Mouse (Mus musculus) heart, embryonic 10.5 days (tissue): Measurements from ENCODE around the gene Vmn2r-ps159. TPM values are rescaled to one million over a fixed set of nuclear protein-coding genes. Genes with fewer than 3 reads are reported as not detected.
"Not testable (repeated sequence)": the region's sequence is repeated elsewhere in the genome, so short reads cannot be mapped to it uniquely, and the experiment has no call there.

ENCODE experiments used
- DNase-seq: peaks from one replicate; pipeline ENCODE4 v3.0.0-alpha.2; 2017; ENCODE audit warnings: low spot score
- H3K27ac ChIP-seq: fragments of 300-500 bp; sonication (generic); 2 replicates; pipeline ENCODE4 v1.5.1; 2016; ENCODE audit warnings: mild to moderate bottlenecking
- H3K27me3 ChIP-seq: fragments of 300-500 bp; sonication (generic); 2 replicates; pipeline ENCODE4 v1.6.1; 2016; ENCODE audit warnings: mild to moderate bottlenecking; ENCODE audit not compliant: poor library complexity, insufficient read depth, severe bottlenecking
- H3K36me3 ChIP-seq: fragments of 300-500 bp; sonication (generic); 2 replicates; pipeline ENCODE4 v1.6.1; 2016; ENCODE audit warnings: mild to moderate bottlenecking, moderate library complexity
- H3K4me1 ChIP-seq: fragments of 300-500 bp; sonication (generic); 2 replicates; pipeline ENCODE4 v1.6.1; 2016; ENCODE audit warnings: mild to moderate bottlenecking
- H3K4me3 ChIP-seq: fragments of 300-500 bp; sonication (generic); 2 replicates; pipeline ENCODE4 v1.5.1; 2016; ENCODE audit warnings: mild to moderate bottlenecking, moderate library complexity
- H3K9me3 ChIP-seq: fragments of 300-500 bp; sonication (generic); 2 replicates; pipeline ENCODE4 v1.6.1; 2016; ENCODE audit warnings: mild to moderate bottlenecking, moderate library complexity
- WGBS: fragments of 180-500 bp; shearing (Covaris S2); methylation state at CpG from one replicate; pipeline ENCODE4 v1.1.7; 2016; 5-methylcytosine and 5-hydroxymethylcytosine counted together
- polyA plus RNA-seq: library from polyadenylated mRNA; unstranded; fragments of >200 nt; fragmentation: Nextera tagmentation; extraction: Ambion mirVana; gene quantifications from 2 replicates; pipeline ENCODE4 v1.2.1, GENCODE M21; 2016

Gene Vmn2r-ps159
- not detected in 2 replicates for polyA plus RNA-seq

GRCm38 (mm10) chr4:156330803-156331202, at the start of gene Vmn2r-ps159:
TSS of gene Vmn2r-ps159 (plus strand) at chr4:156331103.
- not testable (repeated sequence) for H3K27ac ChIP-seq, H3K4me3 ChIP-seq, H3K27me3 ChIP-seq, DNase-seq, H3K36me3 ChIP-seq, H3K4me1 ChIP-seq, H3K9me3 ChIP-seq
- WGBS, result 68% methylated on average over 3 of the region's 3 CpGs

GRCm38 (mm10) chr4:156341601-156342504, 10.9 kb downstream of the Vmn2r-ps159 start:
- DNase-seq, H3K36me3 ChIP-seq, H3K27ac ChIP-seq, H3K4me1 ChIP-seq, H3K27me3 ChIP-seq, H3K4me3 ChIP-seq: not testable (repeated sequence)
- peaks cover 19% of the 10 kb centered on the region for H3K9me3 ChIP-seq
- 63% methylated on average over 4 of the region's 4 CpGs for WGBS

DNA sequence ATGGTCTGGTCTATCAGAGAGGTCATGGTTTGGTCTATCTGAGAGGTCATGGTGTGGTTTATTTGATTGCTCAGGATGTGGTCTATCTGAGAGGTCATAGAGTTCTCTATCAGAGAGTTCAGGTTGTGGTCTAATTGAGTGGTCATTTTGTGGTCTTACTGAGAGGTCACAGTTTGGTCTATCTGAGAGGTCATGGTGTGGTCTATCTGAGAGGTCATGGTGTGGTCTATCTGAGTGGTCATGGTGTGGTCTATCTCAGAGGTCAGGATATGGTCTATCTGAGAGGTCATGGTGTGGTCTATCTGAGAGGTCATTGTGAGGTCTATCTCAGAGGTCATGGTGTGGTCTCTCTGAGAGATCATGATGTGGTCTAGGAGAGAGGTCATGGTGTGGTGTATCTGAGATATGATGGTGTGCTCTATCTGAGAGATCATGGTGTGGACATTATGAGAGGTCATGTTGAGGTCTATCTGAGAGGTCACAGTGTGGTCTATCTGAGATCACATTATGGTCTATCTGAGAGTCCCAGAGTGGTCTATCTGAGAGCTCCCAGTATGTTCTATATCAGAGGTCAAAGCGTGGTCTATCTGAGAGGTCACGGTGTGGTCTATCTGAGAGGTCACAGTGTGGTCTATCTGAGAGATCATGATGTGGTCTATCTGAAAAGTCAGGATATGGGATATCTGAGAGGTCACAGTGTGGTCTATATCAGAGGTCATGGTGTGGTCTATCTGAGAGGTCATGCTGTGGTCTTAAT, 11.8 kb downstream of the Vmn2r-ps159 start:
- no peaks in the 10 kb centered on the region for H3K36me3 ChIP-seq
- no peaks in the 10 kb centered on the region for H3K4me1 ChIP-seq
- 70% methylated on average over 2 of the region's 2 CpGs for WGBS
- no peaks in the 10 kb centered on the region for H3K27me3 ChIP-seq
- no peak overlapping the region for H3K4me3 ChIP-seq
- peaks cover 19% of the 10 kb centered on the region for H3K9me3 ChIP-seq
- no peak overlapping the region for H3K27ac ChIP-seq
- DNase-seq, result peak; percentile 95

- no peak overlapping the region for H3K4me3 ChIP-seq
- H3K9me3 ChIP-seq, result peaks cover 19% of the 10 kb centered on the region
- H3K36me3 ChIP-seq, result no peaks in the 10 kb centered on the region
- H3K27ac ChIP-seq, result no peak overlapping the region
- no peak for DNase-seq
- H3K27me3 ChIP-seq, result no peaks in the 10 kb centered on the region
- 68% methylated on average over 1 of the region's 1 CpGs for WGBS
- H3K4me1 ChIP-seq, result no peaks in the 10 kb centered on the region
Measured at GRCm38 (mm10) chr4:156343332-156343731, 12.4 kb downstream of the Vmn2r-ps159 start.

- not testable (repeated sequence) for H3K4me3 ChIP-seq, H3K27me3 ChIP-seq, H3K36me3 ChIP-seq, H3K9me3 ChIP-seq, H3K4me1 ChIP-seq, DNase-seq, H3K27ac ChIP-seq
- WGBS, result 58% methylated on average over 3 of the region's 3 CpGs
Measured at GRCm38 (mm10) chr4:156356756-156357437, 26.0 kb downstream of the Vmn2r-ps159 start.

Other genes starting within 250 kb of the Vmn2r-ps159 start
- 32.2 and 45.6 TPM in 2 replicates for gene 9430015G10Rik, start 221.1 kb upstream of the Vmn2r-ps159 start, polyA plus RNA-seq
- gene Rnf223, start 200.6 kb upstream of the Vmn2r-ps159 start, polyA plus RNA-seq, result 0.27 and 0.55 TPM in 2 replicates
- 46.3 and 51.3 TPM in 2 replicates for gene Agrn, start 133.6 kb upstream of the Vmn2r-ps159 start, polyA plus RNA-seq
- gene Isg15, start 130.3 kb upstream of the Vmn2r-ps159 start, polyA plus RNA-seq, result 0.59 TPM in 1 of 2 replicates, not detected in the other
- gene AW011738, start 127.8 kb upstream of the Vmn2r-ps159 start, polyA plus RNA-seq, result 1.3 and 2.0 TPM in 2 replicates
- 0.64 and 1.2 TPM in 2 replicates for gene Perm1, start 115.2 kb upstream of the Vmn2r-ps159 start, polyA plus RNA-seq
- 15.2 and 15.9 TPM in 2 replicates for gene Plekhn1, start 96.2 kb upstream of the Vmn2r-ps159 start, polyA plus RNA-seq
- 59.2 and 96.5 TPM in 2 replicates for gene Noc2l, start 95.1 kb upstream of the Vmn2r-ps159 start, polyA plus RNA-seq
- 1.1 and 2.0 TPM in 2 replicates for gene Samd11, start 75.4 kb upstream of the Vmn2r-ps159 start, polyA plus RNA-seq